Mouse (Mus musculus) gastrocnemius, postnatal 14 days (tissue): ENCODE measurements around the gene Mpig6b. TPM values are rescaled to one million over a fixed set of nuclear protein-coding genes. Genes with fewer than 3 reads are reported as not detected.

Experiments used
- DNase-seq: peaks from one replicate; pipeline ENCODE4 v3.0.0; 2021; ENCODE audit warnings: mixed read lengths
- intact Hi-C: fragments of 180-260 bp; cut with DNase I; formaldehyde crosslinking; loops from one replicate; pipeline ENCODE4 v1.15.1; 2025; ENCODE audit warnings: low total_unique reads
- total RNA-seq, 2 experiments: library from RNA; stranded (reverse); gene quantifications; 2 replicates each; pipeline ENCODE4 v1.2.3; 2021

Mpig6b gene
- total RNA-seq, 2 experiments from 2014 or later = not detected

- DNase-seq = no peak
- intact Hi-C loops = no loop called here
These were observed 42.2 kb downstream of the Mpig6b start for GRCm38 (mm10) chr17:35023756-35024155.

DNA sequence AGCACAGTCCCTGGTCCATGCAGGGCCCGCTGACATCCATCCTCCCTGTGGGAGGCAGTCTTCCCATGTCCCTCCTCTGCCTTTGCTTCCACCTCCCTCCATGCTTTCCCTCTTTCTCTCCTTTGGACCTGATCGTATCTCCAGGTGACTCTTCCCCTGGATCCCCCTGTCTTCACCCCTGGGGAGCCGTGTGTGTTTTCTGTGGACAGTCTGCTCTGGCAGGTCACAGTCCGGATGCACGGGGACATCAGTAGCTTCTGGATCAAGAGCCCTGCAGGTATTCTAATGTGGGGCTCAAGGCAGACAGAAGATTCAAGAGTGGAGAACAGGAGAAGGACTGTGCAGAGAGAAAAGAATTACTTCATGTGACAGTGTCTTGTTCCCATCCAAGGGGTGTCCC, 42.8 kb downstream of the Mpig6b start:
- intact Hi-C loops = no loop called here
- DNase-seq = no peak

DNA sequence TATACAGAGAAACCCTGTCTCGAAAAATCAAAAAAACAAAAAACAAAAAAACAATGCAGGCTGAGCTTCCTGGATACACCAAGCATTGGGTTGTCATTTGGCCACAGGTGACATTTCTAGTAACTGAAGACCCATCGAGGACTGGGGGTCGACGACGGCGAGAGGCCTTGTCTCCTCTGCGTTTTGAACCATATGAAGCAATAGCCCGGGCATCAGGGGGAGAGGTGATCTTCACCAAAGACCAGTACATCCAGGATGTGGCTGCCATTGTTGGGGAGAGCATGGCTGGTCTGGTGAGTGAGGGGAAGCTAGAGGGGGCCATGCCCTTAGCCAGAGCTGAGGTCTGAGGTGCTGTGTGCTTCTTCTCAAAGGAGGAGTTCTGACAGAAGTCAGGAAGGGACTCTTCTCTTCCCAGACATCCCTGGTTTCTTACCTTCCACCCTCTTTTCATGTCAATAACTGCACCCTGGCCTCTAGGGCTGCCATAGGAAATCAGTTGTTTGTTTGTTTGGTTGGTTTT, 43.4 kb downstream of the Mpig6b start:
- no peak for DNase-seq
- intact Hi-C loops = no loop called here

GRCm38 (mm10) chr17:35021842-35022477, 44.0 kb downstream of the Mpig6b start:
- no peak for DNase-seq

DNA sequence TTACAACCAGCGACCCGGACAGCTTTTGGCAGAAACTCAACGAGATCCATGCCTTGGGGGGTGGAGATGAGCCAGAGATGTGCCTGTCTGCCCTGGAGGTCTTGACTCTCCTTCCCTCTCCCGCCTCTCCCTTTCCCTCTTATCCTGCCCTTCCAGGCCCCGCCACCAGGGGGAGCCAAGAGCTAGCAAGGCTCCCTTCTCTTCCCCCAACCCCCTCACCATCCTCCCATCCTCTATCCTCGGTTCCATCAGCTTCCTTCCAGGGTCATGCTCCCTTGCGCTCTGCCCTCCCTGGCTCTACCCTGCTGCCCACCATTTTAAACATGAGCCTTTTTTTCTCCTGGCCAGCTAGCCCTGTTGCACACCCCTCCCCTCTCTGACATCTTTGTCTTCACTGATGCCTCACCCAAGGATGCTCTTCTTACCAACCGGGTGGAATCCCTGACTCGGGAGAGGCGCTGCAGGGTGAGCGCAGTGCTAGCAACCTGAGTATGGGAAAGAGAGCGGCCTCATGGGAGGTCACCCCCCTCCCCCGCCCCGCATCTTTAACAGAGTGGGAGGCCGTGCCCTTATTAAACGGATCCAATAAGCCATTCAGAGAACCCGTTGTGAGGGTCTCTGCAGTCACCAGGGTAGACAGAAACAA, 44.7 kb downstream of the Mpig6b start:
- intact Hi-C loops = loop anchor here (2.0 kb wide), 1 partner anchor 38 kb away; the partner anchor contains the start of gene Ddah2
- peak; percentile 89 for DNase-seq

More at GRCm38 (mm10) chr17:35021842-35022477, 44.0 kb downstream of the Mpig6b start:
- intact Hi-C loops = loop anchor here (2.0 kb wide), 1 partner anchor 37 kb away; the partner anchor contains the start of gene Ddah2

DNA sequence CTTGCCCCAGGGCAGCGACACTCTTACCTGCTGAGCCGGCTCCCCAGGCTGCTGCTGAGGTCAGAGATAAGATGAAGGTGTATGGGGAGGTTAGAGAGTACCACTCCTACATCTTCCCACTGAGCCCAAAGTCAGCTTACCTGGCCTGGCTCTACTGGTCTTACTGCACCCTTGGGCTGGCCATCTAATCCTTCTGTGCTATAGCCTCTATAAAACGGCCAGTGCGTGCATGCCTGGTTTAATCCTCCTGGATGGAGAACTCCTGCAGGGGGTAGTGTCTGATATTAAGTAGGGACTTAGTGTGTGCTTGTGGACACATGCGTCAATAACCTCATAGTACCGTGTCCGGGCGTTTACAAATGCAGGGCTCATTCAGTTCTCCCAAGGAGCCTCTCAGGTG, 45.4 kb downstream of the Mpig6b start:
- intact Hi-C loops = loop anchor here (2.0 kb wide), 1 partner anchor 38 kb away; the partner anchor contains the start of gene Ddah2
- DNase-seq = no peak

GRCm38 (mm10) chr17:35019894-35020293, 46.1 kb downstream of the Mpig6b start:
- no peak for DNase-seq
- intact Hi-C loops = loop anchor here (2.0 to 5.0 kb wide), 2 partner anchors 39 to 82 kb away; partner anchors contain the start of gene Ddah2

- no peak for DNase-seq
- intact Hi-C loops = loop anchor here (5.0 kb wide), 1 partner anchor 84 kb away; no protein-coding TSS in a partner anchor
These were observed 47.8 kb downstream of the Mpig6b start for GRCm38 (mm10) chr17:35018171-35018570.

DNA sequence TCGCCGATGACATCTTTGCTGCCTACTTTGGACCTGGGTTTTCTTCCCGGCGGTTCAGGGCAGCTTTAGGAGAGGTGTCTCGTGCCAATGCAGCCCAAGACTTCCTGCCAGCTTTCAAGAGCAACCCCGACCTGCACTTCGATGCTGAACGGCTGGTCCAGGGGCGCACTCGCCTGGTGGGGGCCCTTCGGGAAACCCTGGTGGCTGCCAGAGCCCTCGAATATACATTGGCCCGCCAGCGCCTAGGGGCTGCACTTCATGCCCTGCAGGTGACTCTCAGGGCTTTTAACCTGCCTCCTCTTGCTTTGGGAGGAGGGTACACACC, 48.3 kb downstream of the Mpig6b start:
- DNase-seq = no peak
- intact Hi-C loops = loop anchor here (5.0 kb wide), 1 partner anchor 85 kb away; no protein-coding TSS in a partner anchor

GRCm38 (mm10) chr17:35016791-35017705, 48.9 kb downstream of the Mpig6b start:
- intact Hi-C loops = loop anchor here (5.0 kb wide), 1 partner anchor 85 kb away; no protein-coding TSS in a partner anchor
- DNase-seq = no peak

GRCm38 (mm10) chr17:35016376-35016775, 49.6 kb downstream of the Mpig6b start, which contains the start of gene Vwa7:
Gene Vwa7 (plus strand): TSS chr17:35016579.
- DNase-seq = peak; percentile 40
- intact Hi-C loops = loop anchor here (5.0 kb wide), 1 partner anchor 86 kb away; no protein-coding TSS in a partner anchor

- DNase-seq = no peak
- intact Hi-C loops = loop anchor here (5.0 kb wide), 1 partner anchor 87 kb away; no protein-coding TSS in a partner anchor
These were observed 50.7 kb downstream of the Mpig6b start for GRCm38 (mm10) chr17:35015296-35015695.

DNA sequence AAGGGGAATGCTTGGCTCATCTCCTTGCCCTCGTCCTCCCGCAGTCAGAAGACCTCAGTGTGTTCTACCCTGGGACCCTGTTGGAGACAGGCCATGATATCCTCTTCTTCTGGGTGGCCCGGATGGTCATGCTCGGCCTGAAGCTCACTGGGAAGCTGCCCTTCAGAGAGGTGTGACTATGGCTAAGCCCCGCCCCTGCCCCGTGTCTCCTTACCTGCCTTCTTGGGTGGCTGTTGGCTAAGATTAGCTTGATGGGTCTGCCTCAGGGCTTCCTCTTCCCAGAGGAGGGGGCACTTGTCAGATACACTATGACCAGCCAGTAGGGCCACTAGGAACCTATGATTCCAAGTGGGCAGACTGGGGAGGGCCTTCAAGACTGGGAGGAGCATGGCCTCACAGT, 52.8 kb downstream of the Mpig6b start:
- intact Hi-C loops = no loop called here
- no peak for DNase-seq

Other genes with a start within 250 kb of the Mpig6b start
- 1 to 10 TPM; 6.8 to 7.2 TPM for gene Stk19, start 229.2 kb downstream of the Mpig6b start, total RNA-seq
- gene Dxo, start 229.2 kb downstream of the Mpig6b start, total RNA-seq = 10 to 100 TPM in 1 of 2 experiments, 1 to 10 TPM in 1; 9.3 to 13.0 TPM
- 10 to 100 TPM; 17.4 to 17.8 TPM for gene Skiv2l, start 216.0 kb downstream of the Mpig6b start, total RNA-seq
- gene Nelfe, start 215.8 kb downstream of the Mpig6b start, total RNA-seq = 10 to 100 TPM in 1 of 2 experiments, 1 to 10 TPM in 1; 9.7 to 13.4 TPM
- 1 to 10 TPM in 1 of 2 experiments, under 1 TPM in 1; 0.75 to 1.9 TPM for gene Cfb, start 203.7 kb downstream of the Mpig6b start, total RNA-seq
- gene Zbtb12, start 186.7 kb downstream of the Mpig6b start, total RNA-seq = 1 to 10 TPM; 3.4 to 5.1 TPM
- gene Gm20547, start 184.1 kb downstream of the Mpig6b start, total RNA-seq = not detected
- gene C2, start 167.9 kb downstream of the Mpig6b start, total RNA-seq = 1 to 10 TPM; 1.8 to 3.1 TPM
- gene Ehmt2, start 167.7 kb downstream of the Mpig6b start, total RNA-seq = 10 to 100 TPM; 29.4 to 32.2 TPM
- gene Slc44a4, start 151.7 kb downstream of the Mpig6b start, total RNA-seq = under 1 TPM in 1 of 2 experiments, not detected in 1; 0.09 TPM
- 1 to 10 TPM; 8.0 to 8.3 TPM for gene Neu1, start 134.9 kb downstream of the Mpig6b start, total RNA-seq
- 1 to 10 TPM; 2.6 to 5.9 TPM for gene Hspa1b, start 106.9 kb downstream of the Mpig6b start, total RNA-seq
- gene Gm20481, start 96.3 kb downstream of the Mpig6b start, total RNA-seq = not detected
- 1 to 10 TPM; 3.8 to 6.8 TPM for gene Hspa1a, start 94.0 kb downstream of the Mpig6b start, total RNA-seq
- gene Hspa1l, start 93.5 kb downstream of the Mpig6b start, total RNA-seq = 10 to 100 TPM; 11.6 to 14.8 TPM
- gene Lsm2, start 84.3 kb downstream of the Mpig6b start, total RNA-seq = 10 to 100 TPM; 19.5 to 20.1 TPM
- 10 to 100 TPM; 26.8 to 29.2 TPM for gene Vars, start 65.2 kb downstream of the Mpig6b start, total RNA-seq
- 1 to 10 TPM; 3.7 to 3.9 TPM for gene Vwa7, start 49.6 kb downstream of the Mpig6b start, total RNA-seq
- gene Sapcd1, start 38.2 kb downstream of the Mpig6b start, total RNA-seq = 1 to 10 TPM in 1 of 2 experiments, under 1 TPM in 1; 0.38 to 1.5 TPM
- gene Msh5, start 19.4 kb downstream of the Mpig6b start, total RNA-seq = under 1 TPM; 0.84 to 0.94 TPM
- gene Clic1, start 16.2 kb downstream of the Mpig6b start, total RNA-seq = 10 to 100 TPM; 28.3 to 32.5 TPM
- 10 to 100 TPM; 23.4 to 32.2 TPM for gene Ddah2, start 7.1 kb downstream of the Mpig6b start, total RNA-seq
- gene Ly6g6c, start 796 bp downstream of the Mpig6b start, total RNA-seq = not detected
- not detected for gene Ly6g6e, start 10.7 kb upstream of the Mpig6b start, total RNA-seq
- gene Ly6g6d, start 11.9 kb upstream of the Mpig6b start, total RNA-seq = under 1 TPM; 0.64 TPM
- not detected for gene Ly6g6f, start 19.4 kb upstream of the Mpig6b start, total RNA-seq
- gene Abhd16a, start 23.1 kb upstream of the Mpig6b start, total RNA-seq = 10 to 100 TPM; 52.8 to 58.5 TPM
- gene Ly6g5c, start 42.1 kb upstream of the Mpig6b start, total RNA-seq = not detected
- under 1 TPM; 0.27 to 0.37 TPM for gene Ly6g5b, start 49.2 kb upstream of the Mpig6b start, total RNA-seq
- 1 to 10 TPM; 7.0 to 7.9 TPM for gene Gpank1, start 55.3 kb upstream of the Mpig6b start, total RNA-seq
- gene Csnk2b, start 55.9 kb upstream of the Mpig6b start, total RNA-seq = 100 to 1,000 TPM; 156 to 166 TPM
- 10 to 100 TPM; 14.4 to 16.1 TPM for gene D17H6S53E, start 60.2 kb upstream of the Mpig6b start, total RNA-seq
- not detected for gene Apom, start 65.9 kb upstream of the Mpig6b start, total RNA-seq
- gene Bag6, start 69.0 kb upstream of the Mpig6b start, total RNA-seq = 100 to 1,000 TPM; 193 to 200 TPM
- 100 to 1,000 TPM; 102 to 118 TPM for gene Prrc2a, start 98.7 kb upstream of the Mpig6b start, total RNA-seq
- under 1 TPM; 0.71 to 0.90 TPM for gene Aif1, start 109.9 kb upstream of the Mpig6b start, total RNA-seq
- 1 to 10 TPM; 1.5 to 2.8 TPM for gene Lst1, start 122.3 kb upstream of the Mpig6b start, total RNA-seq
- under 1 TPM in 1 of 2 experiments, not detected in 1; 0.31 TPM for gene Ltb, start 128.3 kb upstream of the Mpig6b start, total RNA-seq
- under 1 TPM; 0.24 to 0.68 TPM for gene Tnf, start 135.8 kb upstream of the Mpig6b start, total RNA-seq
- under 1 TPM; 0.42 to 0.78 TPM for gene Lta, start 139.2 kb upstream of the Mpig6b start, total RNA-seq
- not detected for gene Gm16181, start 154.7 kb upstream of the Mpig6b start, total RNA-seq
- gene Atp6v1g2, start 167.5 kb upstream of the Mpig6b start, total RNA-seq = 1 to 10 TPM; 2.3 to 2.7 TPM
- gene Nfkbil1, start 169.6 kb upstream of the Mpig6b start, total RNA-seq = 1 to 10 TPM; 7.6 to 7.9 TPM
- 100 to 1,000 TPM in 1 of 2 experiments, 10 to 100 TPM in 1; 85.3 to 103 TPM for gene Ddx39b, start 175.6 kb upstream of the Mpig6b start, total RNA-seq
- gene H2-D1, start 196.5 kb upstream of the Mpig6b start, total RNA-seq = 10 to 100 TPM; 34.3 to 40.7 TPM